Mouse (Mus musculus) forebrain, embryonic 12.5 days (tissue): Measurements from ENCODE around the gene Fancc. TPM values are rescaled to one million over a fixed set of nuclear protein-coding genes. Genes with fewer than 3 reads are reported as not detected.

ENCODE experiments used
- ATAC-seq: fragments of 200-750 bp; cut with Nextera tagmentation; 2 replicates; pipeline ENCODE4 v1.8.0; 2017; ENCODE audit warnings: moderate TSS enrichment; ENCODE audit not compliant: low FRiP score
- H3K27ac ChIP-seq: fragments of 300-500 bp; sonication (generic); 2 replicates; pipeline ENCODE4 v1.5.1; 2016; ENCODE audit warnings: mild to moderate bottlenecking
- H3K27me3 ChIP-seq: fragments of 300-500 bp; sonication (generic); 2 replicates; pipeline ENCODE4 v1.6.1; 2016; ENCODE audit warnings: mild to moderate bottlenecking
- H3K36me3 ChIP-seq: fragments of 300-500 bp; sonication (generic); replicated peaks from 2 replicates; pipeline ENCODE4 v1.6.1; 2016; ENCODE audit warnings: mild to moderate bottlenecking
- H3K4me1 ChIP-seq: fragments of 300-500 bp; sonication (generic); 2 replicates; pipeline ENCODE4 v1.6.1; 2016
- H3K4me2 ChIP-seq: fragments of 300-500 bp; sonication (generic); 2 replicates; pipeline ENCODE4 v1.6.1; 2016; ENCODE audit warnings: mild to moderate bottlenecking, moderate library complexity
- H3K4me3 ChIP-seq: fragments of 300-500 bp; sonication (generic); replicated peaks from 2 replicates; pipeline ENCODE4 v1.5.1; 2016; ENCODE audit warnings: mild to moderate bottlenecking
- H3K9ac ChIP-seq: fragments of 300-500 bp; sonication (generic); 2 replicates; pipeline ENCODE4 v1.6.1; 2016; ENCODE audit warnings: mild to moderate bottlenecking
- H3K9me3 ChIP-seq: fragments of 300-500 bp; sonication (generic); 2 replicates; pipeline ENCODE4 v1.6.1; 2016
- WGBS: fragments of 180-500 bp; shearing (Covaris S2); methylation state at CpG from one replicate; pipeline ENCODE4 v1.1.7; 2016; 5-methylcytosine and 5-hydroxymethylcytosine counted together
- polyA plus RNA-seq: library from polyadenylated mRNA; unstranded; fragments of >200 nt; fragmentation: Nextera tagmentation; extraction: Ambion mirVana; gene quantifications from 2 replicates; pipeline ENCODE4 v1.2.1, GENCODE M21; 2016

Gene Fancc
- polyA plus RNA-seq, 1 experiment from 2014 or later = 23.0 TPM

DNA sequence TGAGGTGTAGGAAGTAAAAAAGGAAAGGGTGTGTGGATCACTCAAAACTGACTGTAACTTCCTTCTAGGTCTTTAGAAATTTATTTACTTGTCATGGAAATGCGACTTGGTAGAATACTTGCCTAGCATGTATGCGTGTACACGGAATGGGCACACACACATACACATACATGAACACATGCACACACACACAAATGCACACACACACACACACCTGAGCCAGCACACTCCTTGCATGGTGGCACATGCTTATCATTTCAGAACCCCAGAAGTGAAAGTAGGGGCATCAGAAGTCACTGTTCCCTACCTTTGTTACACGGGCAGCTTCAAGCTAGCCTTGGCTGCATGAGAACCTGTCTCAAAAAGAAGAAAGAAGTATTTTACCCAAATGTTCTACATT lies 220.7 kb downstream of the Fancc start:
- H3K4me2 ChIP-seq = no peak overlapping the region
- H3K27me3 ChIP-seq = peaks cover 16% of the 10 kb centered on the region; the same call in 1 of the 2 replicates
- 93% methylated on average over 4 of the region's 4 CpGs for WGBS

GRCm38 (mm10) chr13:63274488-63275166 lies 222.5 kb downstream of the Fancc start:
- H3K27ac ChIP-seq = no peak overlapping the region
- no peak overlapping the region; the same call in 1 of the 2 replicates for H3K4me3 ChIP-seq
- H3K27me3 ChIP-seq = peaks cover 29% of the 10 kb centered on the region
- H3K4me2 ChIP-seq = no peak overlapping the region
- peaks cover 40% of the 10 kb centered on the region for H3K4me1 ChIP-seq
- no peak overlapping the region for H3K9ac ChIP-seq
- ATAC-seq = no peak
- H3K36me3 ChIP-seq = no peaks in the 10 kb centered on the region
- H3K9me3 ChIP-seq = no peaks in the 10 kb centered on the region
- 82% methylated on average over 10 of the region's 10 CpGs for WGBS

More for the DNA sequence above, 220.7 kb downstream of the Fancc start:
- no peaks in the 10 kb centered on the region for H3K36me3 ChIP-seq
- no peak for ATAC-seq
- H3K4me3 ChIP-seq = no peak overlapping the region
- H3K9ac ChIP-seq = no peak overlapping the region
- H3K4me1 ChIP-seq = peaks cover 51% of the 10 kb centered on the region
- H3K9me3 ChIP-seq = no peaks in the 10 kb centered on the region
- H3K27ac ChIP-seq = no peak overlapping the region

GRCm38 (mm10) chr13:63273859-63274258 lies 223.2 kb downstream of the Fancc start:
- ATAC-seq = no peak
- 36% methylated on average over 2 of the region's 2 CpGs for WGBS
- peaks cover 32% of the 10 kb centered on the region for H3K4me1 ChIP-seq
- peak overlapping the region; percentile 34 for H3K4me2 ChIP-seq
- H3K9me3 ChIP-seq = no peaks in the 10 kb centered on the region
- peaks cover 32% of the 10 kb centered on the region for H3K27me3 ChIP-seq
- peak overlapping the region; percentile 11; the same call in 1 of the 2 replicates for H3K4me3 ChIP-seq
- H3K27ac ChIP-seq = no peak overlapping the region
- no peak overlapping the region for H3K9ac ChIP-seq
- H3K36me3 ChIP-seq = no peaks in the 10 kb centered on the region

DNA sequence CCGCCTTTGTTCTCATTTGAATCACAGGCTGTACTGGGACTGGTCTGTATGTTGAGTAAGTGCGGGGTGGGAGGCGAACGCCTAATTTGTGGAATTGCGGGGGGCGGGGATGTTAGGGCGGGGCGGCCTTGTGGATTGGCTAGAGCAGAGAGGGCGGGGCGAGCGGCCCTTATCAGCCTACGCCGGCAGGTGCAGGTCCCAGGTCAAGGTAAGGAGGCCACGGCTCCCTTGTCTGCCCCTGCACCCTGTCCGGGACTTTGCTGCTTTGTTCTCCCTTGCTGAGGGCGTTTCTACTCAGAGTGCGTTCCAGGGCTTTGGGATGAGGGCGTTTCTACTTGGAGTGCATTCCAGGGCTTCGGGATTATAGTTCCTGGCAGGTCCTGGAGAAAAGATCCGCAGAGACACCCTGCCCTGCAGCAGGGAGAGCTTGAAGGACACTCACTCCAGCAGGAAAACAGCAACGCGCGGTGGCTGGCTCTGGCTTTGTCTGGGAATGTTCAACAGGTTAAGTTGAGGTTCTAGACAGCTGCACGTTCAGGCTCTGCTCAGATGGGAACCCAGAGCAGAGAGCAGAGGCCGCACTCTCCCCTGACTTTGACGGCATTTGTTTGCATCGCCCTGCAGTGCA lies 224.4 kb downstream of the Fancc start:
- peak; percentile 91 for ATAC-seq
- peaks cover 21% of the 10 kb centered on the region for H3K4me1 ChIP-seq
- under 1% methylated on average over 27 of the region's 27 CpGs for WGBS
- peak overlapping the region; percentile 71 for H3K4me2 ChIP-seq
- peaks cover 27% of the 10 kb centered on the region for H3K27me3 ChIP-seq
- no peaks in the 10 kb centered on the region for H3K36me3 ChIP-seq
- H3K4me3 ChIP-seq = peak overlapping the region; percentile 49
- H3K27ac ChIP-seq = peak overlapping the region; percentile 51
- no peaks in the 10 kb centered on the region for H3K9me3 ChIP-seq
- peak overlapping the region; percentile 54 for H3K9ac ChIP-seq

GRCm38 (mm10) chr13:63272017-63272601 lies 225.0 kb downstream of the Fancc start:
- peak overlapping the region; percentile 54 for H3K9ac ChIP-seq
- peak overlapping the region; percentile 49 for H3K4me3 ChIP-seq
- H3K9me3 ChIP-seq = no peaks in the 10 kb centered on the region
- peaks cover 23% of the 10 kb centered on the region for H3K27me3 ChIP-seq
- 4% methylated on average over 16 of the region's 16 CpGs for WGBS
- H3K4me2 ChIP-seq = peak overlapping the region; percentile 71
- H3K4me1 ChIP-seq = peaks cover 21% of the 10 kb centered on the region
- peak; percentile 25 for ATAC-seq
- H3K27ac ChIP-seq = peak overlapping the region; percentile 51; the same call in 1 of the 2 replicates
- H3K36me3 ChIP-seq = no peaks in the 10 kb centered on the region

DNA sequence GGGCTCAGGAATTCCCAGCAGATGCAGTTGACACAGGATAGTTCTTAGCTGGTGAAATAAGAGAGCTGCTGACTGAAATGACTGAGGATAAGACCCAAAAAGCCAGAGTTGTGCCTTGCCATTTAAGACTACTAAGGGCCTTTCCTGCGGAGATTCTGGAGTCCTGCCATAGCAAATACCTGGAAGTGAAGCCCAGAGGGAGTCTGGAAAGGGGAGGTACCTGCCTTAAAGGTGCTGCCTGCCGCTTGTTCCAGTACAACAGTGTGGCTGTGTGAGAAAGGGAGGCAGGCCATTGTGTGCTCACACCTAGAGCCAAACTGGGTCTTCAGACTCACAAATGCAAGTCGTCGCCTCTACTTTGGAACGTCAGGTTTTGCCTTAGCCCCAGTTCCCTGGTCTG lies 226.9 kb downstream of the Fancc start:
- H3K4me3 ChIP-seq = no peak overlapping the region
- H3K27me3 ChIP-seq = peaks cover 20% of the 10 kb centered on the region
- no peak overlapping the region for H3K9ac ChIP-seq
- H3K9me3 ChIP-seq = no peaks in the 10 kb centered on the region
- no peaks in the 10 kb centered on the region for H3K36me3 ChIP-seq
- 21% methylated on average over 5 of the region's 5 CpGs for WGBS
- no peak overlapping the region for H3K27ac ChIP-seq
- ATAC-seq = no peak
- no peak overlapping the region for H3K4me2 ChIP-seq
- peaks cover 21% of the 10 kb centered on the region for H3K4me1 ChIP-seq

- Histone ChIP-seq H3K4me2 (no peak overlapping the region), H3K9me3 (no peaks in the 10 kb centered on the region), H3K27ac (no peak overlapping the region), H3K4me3 (no peak overlapping the region), H3K36me3 (no peaks in the 10 kb centered on the region), H3K27me3 (peaks cover 17% of the 10 kb centered on the region), H3K4me1 (peaks cover 17% of the 10 kb centered on the region), H3K9ac (no peak overlapping the region)
- ATAC-seq = no peak
- WGBS = 83% methylated on average over 1 of the region's 1 CpGs
Measured at GRCm38 (mm10) chr13:63268776-63269175, 228.3 kb downstream of the Fancc start.

- no peaks in the 10 kb centered on the region for H3K9me3 ChIP-seq
- no peak for ATAC-seq
- H3K4me1 ChIP-seq = peaks cover 15% of the 10 kb centered on the region
- no peak overlapping the region for H3K27ac ChIP-seq
- H3K36me3 ChIP-seq = no peaks in the 10 kb centered on the region
- H3K4me3 ChIP-seq = no peak overlapping the region
- peaks cover 17% of the 10 kb centered on the region for H3K27me3 ChIP-seq
- H3K9ac ChIP-seq = no peak overlapping the region
- H3K4me2 ChIP-seq = no peak overlapping the region
- 87% methylated on average over 4 of the region's 4 CpGs for WGBS
Measured at GRCm38 (mm10) chr13:63268371-63268770, 228.7 kb downstream of the Fancc start.

DNA sequence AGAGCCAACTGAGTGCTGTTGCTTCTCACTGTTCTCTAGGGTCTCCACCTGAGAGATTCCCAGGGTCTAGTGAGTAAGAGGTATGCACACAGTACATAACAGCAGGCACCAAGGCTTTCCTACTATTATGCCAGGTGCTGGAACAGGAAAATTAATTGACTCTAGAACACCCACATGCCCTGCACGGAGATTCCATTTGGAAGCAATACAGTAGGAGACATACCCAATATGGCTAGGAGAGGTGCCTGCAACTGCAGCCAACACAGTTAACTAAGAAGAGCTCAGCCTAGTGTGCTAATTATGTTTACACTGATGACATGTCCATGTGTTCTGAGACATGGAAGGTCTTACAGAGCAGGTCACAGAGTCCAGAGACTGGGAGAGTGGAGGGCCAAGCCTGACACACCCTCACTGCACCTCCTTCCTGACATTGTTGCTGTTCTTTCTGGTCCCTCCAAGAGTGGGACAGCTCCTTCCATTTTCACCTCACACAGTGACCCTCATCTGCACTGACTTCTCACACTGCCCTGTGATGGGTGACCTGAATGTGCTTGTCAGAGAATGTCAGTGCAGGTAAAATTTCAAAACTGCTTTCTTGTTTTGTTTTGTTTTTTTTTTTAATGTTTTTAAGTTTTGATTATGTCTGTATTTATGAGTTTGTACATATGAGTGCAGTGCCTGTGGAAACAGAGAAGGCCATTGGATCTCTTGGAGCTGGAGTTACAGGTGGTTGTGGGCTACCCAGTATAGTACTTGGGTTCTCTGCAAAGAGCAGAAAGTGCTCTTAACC lies 234.7 kb downstream of the Fancc start:
- Histone ChIP-seq H3K9me3 (no peaks in the 10 kb centered on the region), H3K9ac (no peak overlapping the region), H3K27ac (no peak overlapping the region), H3K36me3 (no peaks in the 10 kb centered on the region), H3K4me2 (no peak overlapping the region), H3K27me3 (no peaks in the 10 kb centered on the region), H3K4me3 (no peak overlapping the region), H3K4me1 (peaks cover 21% of the 10 kb centered on the region)
- WGBS = 92% methylated on average over 1 of the region's 1 CpGs
- no peak for ATAC-seq

- peaks cover 21% of the 10 kb centered on the region for H3K4me1 ChIP-seq
- WGBS = 93% methylated on average over 3 of the region's 3 CpGs
- no peaks in the 10 kb centered on the region for H3K27me3 ChIP-seq
- no peak overlapping the region for H3K4me2 ChIP-seq
- no peak overlapping the region for H3K4me3 ChIP-seq
- no peak overlapping the region for H3K9ac ChIP-seq
- no peak for ATAC-seq
- no peak overlapping the region for H3K27ac ChIP-seq
- H3K36me3 ChIP-seq = no peaks in the 10 kb centered on the region
- no peaks in the 10 kb centered on the region for H3K9me3 ChIP-seq
Measured at GRCm38 (mm10) chr13:63261676-63262075, 235.4 kb downstream of the Fancc start.

DNA sequence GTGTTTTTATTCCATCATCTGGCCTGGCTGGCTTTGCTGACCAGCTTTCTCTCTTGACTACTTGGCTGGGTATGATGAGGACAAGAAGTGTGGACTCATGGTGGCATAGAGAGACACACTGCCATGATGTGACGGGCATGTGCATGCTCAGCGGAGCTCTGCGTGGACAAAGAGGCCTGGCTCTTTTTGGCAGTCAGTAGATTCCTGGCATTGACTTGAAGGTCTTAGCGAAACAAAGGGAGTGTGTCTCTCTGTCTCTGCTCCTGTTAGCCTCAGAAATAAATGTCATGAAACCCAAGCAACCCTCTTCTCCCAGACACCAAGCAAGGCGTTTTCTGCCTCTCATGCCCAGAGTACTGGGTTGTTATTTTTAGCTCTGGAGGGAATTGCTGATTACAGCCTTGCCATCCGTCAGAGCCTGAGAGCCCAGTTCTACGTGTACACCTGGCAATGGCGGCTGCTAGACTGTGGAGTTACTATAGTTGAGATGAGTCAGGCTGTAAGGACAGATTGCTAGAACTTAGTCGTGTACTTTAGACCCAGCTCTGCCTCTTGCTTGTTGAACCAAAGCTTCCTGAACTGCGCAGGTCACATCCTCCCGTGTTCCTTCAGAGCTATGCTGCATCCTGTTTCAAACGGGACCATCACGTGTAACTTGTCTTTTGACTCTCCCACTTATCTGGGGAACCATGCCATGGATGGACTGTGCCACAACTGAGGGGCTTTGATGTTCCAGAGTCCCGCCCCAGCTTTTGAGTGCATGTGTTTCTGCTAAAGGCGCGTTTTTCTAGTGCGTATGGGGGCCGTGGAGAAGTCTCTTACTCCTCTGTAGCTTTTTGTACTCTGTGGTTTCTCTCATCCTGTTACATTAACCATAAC lies 236.1 kb downstream of the Fancc start:
- WGBS = 74% methylated on average over 18 of the region's 18 CpGs
- Histone ChIP-seq H3K4me3 (no peak overlapping the region), H3K9ac (no peak overlapping the region), H3K27me3 (no peaks in the 10 kb centered on the region), H3K9me3 (no peaks in the 10 kb centered on the region), H3K27ac (peak overlapping the region; percentile 5; the same call in 1 of the 2 replicates), H3K4me2 (no peak overlapping the region), H3K36me3 (no peaks in the 10 kb centered on the region), H3K4me1 (peaks cover 21% of the 10 kb centered on the region)
- peak; percentile 31; the same call in 1 of the 2 replicates for ATAC-seq
